Mouse (Mus musculus) olfactory bulb, adult 2 months (tissue): Measurements from ENCODE around the gene Tnk2.

Experiments used
- CTCF ChIP-seq: fragments of 200-500 bp; IDR thresholded peaks from 2 replicates; pipeline ENCODE4 v1.5.1; 2012; ENCODE audit warnings: low read depth, mild to moderate bottlenecking, low read length, moderate library complexity; ENCODE audit not compliant: insufficient read depth
- POLR2A ChIP-seq: fragments of 200-500 bp; IDR thresholded peaks from 2 replicates; pipeline ENCODE4 v1.6.1; 2012; ENCODE audit warnings: mild to moderate bottlenecking, low read depth, low read length, moderate library complexity; ENCODE audit not compliant: insufficient read depth

DNA sequence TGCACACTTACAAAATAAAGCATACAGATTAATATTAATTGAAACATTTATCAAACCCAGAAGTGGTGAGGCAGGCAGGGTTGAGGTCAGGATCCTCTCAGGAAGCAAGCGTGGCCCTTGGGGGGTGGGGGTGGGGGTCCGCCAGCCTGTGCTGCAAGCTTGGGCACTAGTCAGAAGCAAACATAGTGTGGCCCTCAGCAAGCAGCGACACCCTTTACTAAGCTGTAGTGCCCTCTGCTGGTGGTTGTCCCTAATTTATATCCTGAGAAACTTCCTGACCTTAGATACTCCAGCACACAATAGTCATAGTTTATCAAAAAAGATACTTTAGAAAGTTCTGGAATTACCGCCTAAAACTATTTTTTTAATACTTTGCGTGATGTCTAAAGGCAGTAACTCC lies 38.5 kb downstream of the Tnk2 start:
- TF ChIP-seq CTCF (0 out of 2 replicates have a peak, but pooled peaks have one; percentile 20), POLR2A (no peak)
